Mouse (Mus musculus): Measurements from ENCODE around the gene Olfr575. TPM values are rescaled to one million over a fixed set of nuclear protein-coding genes. Genes with fewer than 3 reads are reported as not detected.

Olfr575 gene
- total and polyA plus RNA-seq, 2 experiments from 2014 or later: not detected

DNA sequence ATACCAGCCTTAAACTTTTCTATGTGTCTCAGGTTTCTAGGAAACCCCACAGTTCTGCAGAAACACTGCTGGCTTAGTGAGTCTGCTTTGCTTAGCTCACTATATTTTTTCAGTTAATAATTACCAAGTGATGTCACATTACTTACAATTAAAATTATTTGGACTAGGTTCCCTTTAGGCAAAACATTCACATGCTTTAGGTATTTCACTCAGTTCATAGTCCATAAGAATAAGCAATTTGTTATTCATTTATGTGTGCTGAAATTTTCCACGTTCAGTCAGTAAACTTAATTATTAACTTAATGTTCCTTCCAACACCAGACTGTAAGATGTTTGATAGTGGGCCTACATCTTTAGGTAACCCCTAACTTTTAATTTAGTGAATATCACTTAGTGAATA, 7.8 kb downstream of the Olfr575 start:
- Histone ChIP-seq H3K4me2 (ENCODE audit: low read depth, low read length) (no peak overlapping the region), H3K9ac (replicated peaks; ENCODE audit: low read depth, low read length) (no peak overlapping the region), H3K36me3 (replicated peaks; ENCODE audit: control insufficient read depth, insufficient read depth, low read length) (no peaks in the 10 kb centered on the region), H3K4me1 (ENCODE audit: control insufficient read depth, insufficient read depth) (no peaks in the 10 kb centered on the region), H3K4me3 (ENCODE audit: low read depth, low read length) (no peak overlapping the region), H3K9me3 (replicated peaks; ENCODE audit: control insufficient read depth, low read length) (no peaks in the 10 kb centered on the region), H3K27ac (ENCODE audit: low read depth) (no peak overlapping the region), H3K27me3 (ENCODE audit: control insufficient read depth, insufficient read depth, low read length) (no peaks in the 10 kb centered on the region)
- TF ChIP-seq CTCF (IDR thresholded peaks at IDR 0.05; ENCODE audit: low read depth): no peak
- no peak for TF ChIP-seq EP300 (IDR thresholded peaks at IDR 0.05; ENCODE audit: low read depth)
- DNase-seq (ENCODE audit: low spot score) (no peak), ATAC-seq (ENCODE audit: insufficient read depth, low read depth) (no peak)
- WGBS: 65% methylated on average over 1 of the region's 1 CpGs

DNA sequence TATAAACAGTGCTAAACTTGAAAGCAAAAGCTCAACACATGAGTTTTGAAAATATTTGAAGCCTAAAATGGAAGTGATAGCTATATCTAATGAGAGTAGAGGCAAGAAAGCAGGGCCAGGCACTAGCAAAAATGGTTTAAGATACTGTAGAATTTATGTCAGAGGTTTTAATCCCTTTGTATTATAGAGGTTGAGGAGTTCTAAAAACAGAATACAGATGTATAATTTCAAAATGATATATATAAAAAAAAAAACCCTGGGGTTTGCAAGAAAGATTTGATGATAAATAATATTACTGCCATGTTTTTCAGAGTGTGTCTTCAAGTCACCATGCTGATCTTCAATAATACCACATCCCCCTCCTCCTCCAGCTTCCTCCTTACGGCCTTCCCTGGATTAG, 10.4 kb downstream of the Olfr575 start, which contains the start of gene Olfr574:
Gene Olfr574, plus strand, starts transcription at position 301 of the 400 bp plus-strand sequence.
- H3K9me3 ChIP-seq (replicated peaks; ENCODE audit: control insufficient read depth, low read length): no peaks in the 10 kb centered on the region
- TF ChIP-seq EP300 (IDR thresholded peaks at IDR 0.05; ENCODE audit: low read depth): no peak
- TF ChIP-seq CTCF (IDR thresholded peaks at IDR 0.05; ENCODE audit: low read depth): no peak
- no peak within 1 kb of the TSS for H3K27ac ChIP-seq (ENCODE audit: low read depth)
- no peaks in the 10 kb centered on the region for H3K27me3 ChIP-seq (ENCODE audit: control insufficient read depth, insufficient read depth, low read length)
- ATAC-seq (ENCODE audit: insufficient read depth, low read depth) (no peak), DNase-seq (ENCODE audit: low spot score) (no peak)
- no peak within 1 kb of the TSS for H3K4me3 ChIP-seq (ENCODE audit: low read depth, low read length)
- WGBS: 82% methylated on average over 1 of the region's 1 CpGs
- no peaks in the 10 kb centered on the region for H3K4me1 ChIP-seq (ENCODE audit: control insufficient read depth, insufficient read depth)
- H3K36me3 ChIP-seq (replicated peaks; ENCODE audit: control insufficient read depth, insufficient read depth, low read length): no peaks in the 10 kb centered on the region
- H3K9ac ChIP-seq (replicated peaks; ENCODE audit: low read depth, low read length): no peak within 1 kb of the TSS
- H3K4me2 ChIP-seq (ENCODE audit: low read depth, low read length): no peak within 1 kb of the TSS

DNA sequence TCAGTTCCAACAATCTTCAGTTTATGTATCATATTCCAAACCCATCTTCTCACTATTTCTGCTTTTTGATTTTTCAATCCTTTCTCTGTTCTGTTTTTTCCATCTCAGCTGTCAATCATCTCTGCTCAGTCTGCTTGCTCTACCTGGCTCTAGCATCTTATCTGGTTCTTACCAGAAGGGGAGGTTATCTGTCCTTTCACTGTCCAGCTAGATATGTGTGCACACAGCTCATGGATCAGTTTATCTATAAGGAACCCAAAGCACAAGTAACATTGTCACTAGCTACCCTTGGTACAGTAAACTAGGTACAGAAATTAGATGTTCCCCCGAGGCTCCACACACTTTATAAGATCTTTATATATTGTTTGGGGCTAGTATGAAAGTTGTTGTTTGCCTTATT, 15.2 kb downstream of the Olfr575 start:
- no peak for ATAC-seq (ENCODE audit: insufficient read depth, low read depth)
- TF ChIP-seq CTCF (IDR thresholded peaks at IDR 0.05; ENCODE audit: low read depth) (no peak), EP300 (IDR thresholded peaks at IDR 0.05; ENCODE audit: low read depth) (no peak)
- 87% methylated on average over 1 of the region's 1 CpGs for WGBS

DNA sequence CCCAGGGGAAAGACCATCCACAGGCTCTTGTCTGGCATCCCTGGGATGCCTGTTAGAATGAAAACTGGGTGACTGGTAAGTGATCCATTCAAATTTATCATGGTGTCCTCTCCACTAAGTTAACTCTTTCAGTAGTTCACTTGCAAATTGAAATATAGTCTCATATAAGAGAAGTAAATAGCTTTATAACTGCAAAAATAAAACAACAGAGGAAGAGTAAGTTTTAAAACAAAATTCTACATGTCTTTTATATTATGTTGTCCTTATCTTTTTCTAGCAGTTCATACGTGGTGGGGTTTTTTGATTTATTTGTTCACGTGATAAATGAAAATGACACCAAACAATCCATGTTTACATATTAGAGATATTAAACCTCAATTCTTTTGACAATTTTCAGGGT, 16.1 kb downstream of the Olfr575 start, which contains the start of gene Olfr573-ps1:
Gene Olfr573-ps1, minus strand, starts transcription at position 101 of the 400 bp plus-strand sequence.
- ATAC-seq (ENCODE audit: insufficient read depth, low read depth): no peak
- 85% methylated on average over 2 of the region's 2 CpGs for WGBS
- no peaks in the 10 kb centered on the region for H3K27me3 ChIP-seq (ENCODE audit: control insufficient read depth, insufficient read depth, low read length)

More for the DNA sequence above, 15.2 kb downstream of the Olfr575 start:
- H3K36me3 ChIP-seq (replicated peaks; ENCODE audit: control insufficient read depth, insufficient read depth, low read length): no peaks in the 10 kb centered on the region
- no peak for DNase-seq (ENCODE audit: low spot score)
- no peak overlapping the region for H3K9ac ChIP-seq (replicated peaks; ENCODE audit: low read depth, low read length)
- no peaks in the 10 kb centered on the region for H3K9me3 ChIP-seq (replicated peaks; ENCODE audit: control insufficient read depth, low read length)
- no peak overlapping the region for H3K27ac ChIP-seq (ENCODE audit: low read depth)
- no peaks in the 10 kb centered on the region for H3K4me1 ChIP-seq (ENCODE audit: control insufficient read depth, insufficient read depth)
- no peak overlapping the region for H3K4me2 ChIP-seq (ENCODE audit: low read depth, low read length)
- H3K27me3 ChIP-seq (ENCODE audit: control insufficient read depth, insufficient read depth, low read length): no peaks in the 10 kb centered on the region
- H3K4me3 ChIP-seq (ENCODE audit: low read depth, low read length): no peak overlapping the region

DNA sequence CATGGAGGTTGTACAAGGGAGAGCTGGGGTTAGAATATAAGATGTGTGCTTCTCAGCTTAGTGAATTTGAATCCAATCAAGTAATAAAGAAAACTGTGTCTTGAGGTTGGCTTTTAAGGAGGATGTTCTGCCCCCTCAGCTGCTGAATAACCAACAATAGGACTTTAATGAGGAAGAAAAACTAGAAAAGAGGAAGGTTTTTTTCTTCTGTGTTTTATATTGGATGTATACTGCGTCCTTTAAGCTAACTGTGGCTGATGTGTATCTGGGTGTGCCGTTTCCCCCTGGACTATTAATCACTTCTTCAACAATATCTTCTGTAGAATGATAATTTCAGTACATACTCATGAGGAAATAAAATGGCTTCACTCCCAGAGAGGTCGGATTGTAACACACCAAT, 31.5 kb downstream of the Olfr575 start:
- no peak for ATAC-seq (ENCODE audit: insufficient read depth, low read depth)
- H3K9me3 ChIP-seq (replicated peaks; ENCODE audit: control insufficient read depth, low read length): no peaks in the 10 kb centered on the region
- 66% methylated on average over 3 of the region's 3 CpGs for WGBS

More for the DNA sequence above, 16.1 kb downstream of the Olfr575 start, which contains the start of gene Olfr573-ps1:
- TF ChIP-seq EP300 (IDR thresholded peaks at IDR 0.05; ENCODE audit: low read depth) (no peak), CTCF (IDR thresholded peaks at IDR 0.05; ENCODE audit: low read depth) (no peak)
- no peaks in the 10 kb centered on the region for H3K36me3 ChIP-seq (replicated peaks; ENCODE audit: control insufficient read depth, insufficient read depth, low read length)
- H3K9ac ChIP-seq (replicated peaks; ENCODE audit: low read depth, low read length): no peak within 1 kb of the TSS
- no peaks in the 10 kb centered on the region for H3K4me1 ChIP-seq (ENCODE audit: control insufficient read depth, insufficient read depth)
- no peak within 1 kb of the TSS for H3K27ac ChIP-seq (ENCODE audit: low read depth)
- no peak within 1 kb of the TSS for H3K4me2 ChIP-seq (ENCODE audit: low read depth, low read length)
- no peak for DNase-seq (ENCODE audit: low spot score)
- H3K9me3 ChIP-seq (replicated peaks; ENCODE audit: control insufficient read depth, low read length): no peaks in the 10 kb centered on the region
- H3K4me3 ChIP-seq (ENCODE audit: low read depth, low read length): no peak within 1 kb of the TSS

DNA sequence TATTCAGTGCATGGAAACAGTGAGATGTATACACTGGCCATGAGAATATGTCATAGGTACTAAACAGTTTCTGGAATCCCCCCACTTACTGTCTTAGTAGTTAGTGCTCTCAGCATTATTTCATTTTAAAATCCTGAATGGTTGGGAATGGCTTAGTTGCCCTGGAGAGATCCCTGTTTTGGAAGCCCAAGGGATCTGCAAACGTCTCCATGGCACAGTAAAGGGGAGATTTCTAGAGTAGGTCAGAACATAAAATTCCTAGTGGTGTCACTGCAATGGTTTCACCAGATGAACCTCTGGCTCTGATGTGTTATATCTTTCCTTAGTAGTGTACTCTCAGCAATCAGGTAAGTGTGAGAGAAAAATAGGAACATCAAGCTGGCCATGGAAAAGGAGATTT, 34.5 kb downstream of the Olfr575 start, which contains the start of gene Olfr572:
Gene Olfr572, plus strand, starts transcription at position 301 of the 400 bp plus-strand sequence.
- no peak for ATAC-seq (ENCODE audit: insufficient read depth, low read depth)
- no peaks in the 10 kb centered on the region for H3K4me1 ChIP-seq (ENCODE audit: control insufficient read depth, insufficient read depth)
- no peak for DNase-seq (ENCODE audit: low spot score)
- no peak within 1 kb of the TSS for H3K27ac ChIP-seq (ENCODE audit: low read depth)
- no peaks in the 10 kb centered on the region for H3K36me3 ChIP-seq (replicated peaks; ENCODE audit: control insufficient read depth, insufficient read depth, low read length)
- H3K9me3 ChIP-seq (replicated peaks; ENCODE audit: control insufficient read depth, low read length): no peaks in the 10 kb centered on the region
- WGBS: 57% methylated on average over 1 of the region's 1 CpGs
- H3K9ac ChIP-seq (replicated peaks; ENCODE audit: low read depth, low read length): no peak within 1 kb of the TSS
- no peak within 1 kb of the TSS for H3K4me3 ChIP-seq (ENCODE audit: low read depth, low read length)
- TF ChIP-seq EP300 (IDR thresholded peaks at IDR 0.05; ENCODE audit: low read depth): no peak
- no peak for TF ChIP-seq CTCF (IDR thresholded peaks at IDR 0.05; ENCODE audit: low read depth)
- no peak within 1 kb of the TSS for H3K4me2 ChIP-seq (ENCODE audit: low read depth, low read length)
- H3K27me3 ChIP-seq (ENCODE audit: control insufficient read depth, insufficient read depth, low read length): no peaks in the 10 kb centered on the region

More for the DNA sequence above, 31.5 kb downstream of the Olfr575 start:
- Histone ChIP-seq H3K27me3 (ENCODE audit: control insufficient read depth, insufficient read depth, low read length) (no peaks in the 10 kb centered on the region), H3K4me2 (ENCODE audit: low read depth, low read length) (no peak overlapping the region), H3K27ac (ENCODE audit: low read depth) (no peak overlapping the region), H3K4me3 (ENCODE audit: low read depth, low read length) (no peak overlapping the region), H3K9ac (replicated peaks; ENCODE audit: low read depth, low read length) (no peak overlapping the region), H3K4me1 (ENCODE audit: control insufficient read depth, insufficient read depth) (no peaks in the 10 kb centered on the region), H3K36me3 (replicated peaks; ENCODE audit: control insufficient read depth, insufficient read depth, low read length) (no peaks in the 10 kb centered on the region)
- DNase-seq (ENCODE audit: low spot score): no peak
- no peak for TF ChIP-seq EP300 (IDR thresholded peaks at IDR 0.05; ENCODE audit: low read depth)
- TF ChIP-seq CTCF (IDR thresholded peaks at IDR 0.05; ENCODE audit: low read depth): no peak
